Mouse (Mus musculus): Measurements from ENCODE around the gene 1700047I17Rik2. TPM values are rescaled to one million over a fixed set of nuclear protein-coding genes. Genes with fewer than 3 reads are reported as not detected.
"Not testable (repeated sequence)": the region's sequence is repeated elsewhere in the genome, so short reads cannot be mapped to it uniquely, and the experiment has no call there.

The 1700047I17Rik2 gene
- not detected in 2 replicates for polyA plus RNA-seq (2012; rRNA removed)

DNA sequence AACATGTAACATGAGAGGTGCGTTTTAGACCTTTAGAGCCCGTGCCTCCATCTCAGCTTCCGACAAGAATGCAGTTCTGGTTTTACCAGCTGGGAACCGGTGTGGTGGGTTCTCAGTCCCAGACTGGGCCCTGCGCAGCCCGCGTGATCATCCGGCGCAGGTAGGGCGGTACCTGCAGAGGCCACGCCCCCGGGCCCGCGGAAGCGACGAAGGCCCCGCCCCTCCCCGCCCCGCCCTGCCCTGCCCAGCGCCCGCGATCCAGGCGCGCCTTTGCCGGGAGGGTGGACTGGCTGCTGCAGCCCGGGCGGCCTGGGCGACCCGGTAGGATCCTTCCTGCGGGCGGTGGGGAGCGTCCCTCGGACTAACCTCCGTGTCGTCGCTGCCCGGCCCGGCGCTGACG is at the start of gene 1700047I17Rik2:
1700047I17Rik2 (plus strand) TSS at position 287 of the 400 bp plus-strand sequence.
- not testable (repeated sequence) for DNase-seq (ENCODE audit: low read depth)

DNA sequence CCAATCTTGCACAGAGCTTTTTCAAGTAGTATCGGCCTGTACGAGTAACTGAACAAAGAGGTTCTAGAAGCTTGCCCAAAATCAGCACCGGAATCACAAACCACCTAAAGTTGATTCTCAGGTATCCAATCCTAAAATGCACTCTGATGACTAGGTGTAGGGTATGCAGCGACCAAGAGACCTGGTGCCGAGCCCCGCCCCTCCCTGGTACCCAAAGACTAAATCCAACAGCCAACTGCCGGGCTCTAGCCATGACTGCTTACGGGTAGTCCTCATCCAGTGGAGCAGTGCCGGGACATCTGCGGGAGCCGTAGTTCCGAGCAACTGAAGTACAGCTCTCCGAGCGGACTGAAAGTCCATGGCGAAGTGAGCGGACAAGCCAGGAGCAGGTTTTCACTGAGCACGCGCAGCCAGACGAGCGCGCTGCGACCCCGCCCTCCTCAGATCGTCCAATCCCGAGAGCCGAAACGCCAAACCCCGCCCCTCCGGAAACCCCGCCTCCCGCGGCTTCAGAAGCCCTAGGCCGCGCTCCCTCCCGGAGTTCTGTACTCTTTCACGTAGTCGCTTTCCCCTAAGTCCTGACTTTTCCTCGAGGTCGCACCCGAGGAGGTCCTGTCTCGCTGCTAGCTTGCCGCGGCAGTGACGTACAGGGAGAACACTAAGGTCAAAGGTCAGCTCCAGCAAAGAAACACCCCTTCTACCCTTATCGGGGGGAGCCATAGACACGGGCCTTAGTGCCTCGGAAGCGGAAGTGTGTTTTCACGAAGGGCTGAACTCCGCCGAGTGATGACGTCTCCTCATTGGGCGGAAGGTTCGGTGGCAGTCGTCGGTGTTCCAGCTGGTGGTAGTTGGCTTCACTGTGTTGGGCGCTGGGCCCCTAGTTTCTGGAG is 44.6 kb upstream of the 1700047I17Rik2 start, which contains the start of gene Srp54b:
Srp54b (plus strand) TSS at position 546 of the 890 bp plus-strand sequence.
- not testable (repeated sequence) for DNase-seq (ENCODE audit: low read depth)

DNA sequence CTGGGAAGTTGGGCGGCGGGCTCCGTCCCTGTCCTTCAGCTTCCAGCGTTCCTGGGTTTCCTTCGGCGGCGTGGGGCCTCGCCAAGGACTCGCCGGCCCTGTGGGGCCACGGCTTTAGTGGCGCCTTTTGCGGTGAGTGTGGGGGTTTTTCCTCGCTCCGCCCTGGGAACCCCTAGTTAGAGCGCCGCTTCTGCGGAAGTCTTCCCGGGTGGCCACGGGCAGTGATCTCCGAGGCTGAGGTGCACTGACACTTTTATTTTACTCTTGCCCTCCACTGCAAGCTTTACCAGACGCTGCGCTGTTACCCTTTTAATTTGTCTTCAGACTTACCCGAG is 44.0 kb upstream of the 1700047I17Rik2 start:
- not testable (repeated sequence) for DNase-seq (ENCODE audit: low read depth)

GRCm38 (mm10) chr12:55167034-55167557 is 32.3 kb upstream of the 1700047I17Rik2 start:
- DNase-seq (ENCODE audit: low read depth), result not testable (repeated sequence)

- not testable (repeated sequence) for DNase-seq (ENCODE audit: low read depth)
These were observed 11.7 kb upstream of the 1700047I17Rik2 start for GRCm38 (mm10) chr12:55187686-55188085.

DNA sequence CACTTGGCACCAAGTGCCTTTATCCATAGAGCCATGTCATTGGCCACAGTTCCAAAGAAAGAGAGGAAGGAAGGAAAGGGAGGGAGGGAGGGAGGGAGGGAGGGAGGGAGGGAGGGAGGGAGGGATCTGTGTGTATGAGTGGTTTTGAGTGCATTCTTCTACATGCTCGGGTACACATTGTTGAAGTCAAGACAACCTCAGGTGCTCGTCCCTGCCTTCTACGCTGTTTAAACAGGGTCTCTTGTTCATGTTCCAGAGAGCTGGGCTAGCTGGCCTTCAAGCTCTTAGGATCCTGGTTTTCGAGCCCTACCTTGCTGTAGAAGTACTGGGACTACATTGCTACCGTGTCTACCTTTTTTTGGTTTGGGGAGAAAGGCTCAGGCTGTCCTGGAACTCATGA is 10.3 kb upstream of the 1700047I17Rik2 start:
- not testable (repeated sequence) for DNase-seq (ENCODE audit: low read depth)

DNA sequence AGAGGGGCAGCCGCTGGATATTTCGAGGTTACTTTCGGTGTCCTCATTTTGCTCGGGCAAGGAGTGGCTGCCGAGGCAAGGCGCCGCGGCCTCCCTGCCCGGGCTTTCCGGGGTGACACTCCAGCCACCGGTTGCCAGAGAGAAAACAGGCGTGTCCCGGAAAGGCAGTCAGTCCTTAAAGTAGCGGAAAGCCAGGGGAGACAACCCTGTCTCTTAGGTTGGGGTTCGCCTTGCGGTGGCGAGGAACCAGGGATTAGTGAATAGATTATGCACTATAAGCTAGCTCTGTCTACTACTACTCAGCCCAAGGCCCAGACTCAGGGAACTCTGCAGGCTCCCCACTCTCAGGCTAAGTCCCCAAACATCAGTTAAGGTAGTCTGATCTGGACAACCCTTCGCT is 407 bp downstream of the 1700047I17Rik2 start:
- not testable (repeated sequence) for DNase-seq (ENCODE audit: low read depth)

- not testable (repeated sequence) for DNase-seq (ENCODE audit: low read depth)
These were observed 13.6 kb downstream of the 1700047I17Rik2 start for GRCm38 (mm10) chr12:55212944-55213343.

GRCm38 (mm10) chr12:55229626-55230519 is 30.5 kb downstream of the 1700047I17Rik2 start, which contains the start of gene Srp54c:
Srp54c (plus strand) TSS chr12:55230168.
- DNase-seq (ENCODE audit: low read depth), result not testable (repeated sequence)

- DNase-seq (ENCODE audit: low read depth), result not testable (repeated sequence)
These were observed 31.1 kb downstream of the 1700047I17Rik2 start for GRCm38 (mm10) chr12:55230520-55230861.

GRCm38 (mm10) chr12:55242243-55242642 is 42.9 kb downstream of the 1700047I17Rik2 start:
- not testable (repeated sequence) for DNase-seq (ENCODE audit: low read depth)

DNA sequence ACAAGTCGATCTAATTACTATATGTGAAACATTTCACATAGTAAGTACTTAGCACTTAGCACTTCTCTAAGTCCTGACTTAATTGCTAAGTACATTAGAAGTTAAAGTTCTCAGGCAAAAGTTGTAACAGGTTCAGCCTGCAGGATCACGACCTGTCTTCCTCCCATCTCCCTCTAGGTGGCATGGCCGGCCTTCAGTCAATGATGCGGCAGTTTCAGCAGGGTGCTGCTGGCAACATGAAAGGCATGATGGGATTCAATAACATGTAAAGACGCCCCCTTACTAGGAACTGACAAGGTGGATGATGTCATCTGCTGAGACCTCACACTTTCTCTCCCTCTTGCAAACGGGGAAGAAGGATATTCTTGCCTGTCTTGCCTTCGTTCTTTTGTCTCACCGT is 62.6 kb downstream of the 1700047I17Rik2 start:
- DNase-seq (ENCODE audit: low read depth), result not testable (repeated sequence)

- DNase-seq (ENCODE audit: low read depth), result not testable (repeated sequence)
These were observed 64.0 kb downstream of the 1700047I17Rik2 start for GRCm38 (mm10) chr12:55263385-55263784.

Other genes starting within 250 kb of the 1700047I17Rik2 start
- gene Gm20403, start 213.1 kb upstream of the 1700047I17Rik2 start, polyA plus RNA-seq (2012; rRNA removed), result not detected in 2 replicates
- 7.0 and 9.1 TPM in 2 replicates for gene Baz1a, start 185.2 kb upstream of the 1700047I17Rik2 start, polyA plus RNA-seq (2012; rRNA removed)
- gene 2700097O09Rik, start 119.5 kb upstream of the 1700047I17Rik2 start, polyA plus RNA-seq (2012; rRNA removed), result 25.7 and 29.6 TPM in 2 replicates
- 20.1 and 50.7 TPM in 2 replicates for gene Srp54a, start 119.3 kb upstream of the 1700047I17Rik2 start, polyA plus RNA-seq (2012; rRNA removed)
- gene Fam177a, start 75.1 kb upstream of the 1700047I17Rik2 start, polyA plus RNA-seq (2012; rRNA removed), result 14.7 and 23.4 TPM in 2 replicates
- 39.5 and 43.3 TPM in 2 replicates for gene Srp54b, start 44.5 kb upstream of the 1700047I17Rik2 start, polyA plus RNA-seq (2012; rRNA removed)
- 39.5 and 49.0 TPM in 2 replicates for gene Srp54c, start 30.6 kb downstream of the 1700047I17Rik2 start, polyA plus RNA-seq (2012; rRNA removed)
- 9.2 and 10.0 TPM in 2 replicates for gene 1110008L16Rik, start 100.0 kb downstream of the 1700047I17Rik2 start, polyA plus RNA-seq (2012; rRNA removed)
- gene Ppp2r3c, start 103.4 kb downstream of the 1700047I17Rik2 start, polyA plus RNA-seq (2012; rRNA removed), result 19.1 and 20.4 TPM in 2 replicates
- gene Psma6, start 184.6 kb downstream of the 1700047I17Rik2 start, polyA plus RNA-seq (2012; rRNA removed), result 162 and 181 TPM in 2 replicates